Mouse (Mus musculus) limb, embryonic 15.5 days (tissue): ENCODE measurements around the gene Homer2. TPM values are rescaled to one million over a fixed set of nuclear protein-coding genes. Genes with fewer than 3 reads are reported as not detected.
A peak's percentile ranks its signal among the peaks of the same experiment; 100 is the strongest.

Experiments used
- ATAC-seq: fragments of 200-750 bp; cut with Nextera tagmentation; 2 replicates; pipeline ENCODE4 v1.8.0; 2017; ENCODE audit warnings: low read depth, moderate TSS enrichment; ENCODE audit not compliant: insufficient number of reproducible peaks, low FRiP score, low TSS enrichment
- H3K27ac ChIP-seq: fragments of 300-500 bp; sonication (generic); 2 replicates; pipeline ENCODE4 v1.5.1; 2015; ENCODE audit warnings: moderate library complexity, mild to moderate bottlenecking, inconsistent platforms
- H3K27me3 ChIP-seq: fragments of 300-500 bp; sonication (generic); 2 replicates; pipeline ENCODE4 v1.6.1; 2015; ENCODE audit warnings: inconsistent platforms
- H3K36me3 ChIP-seq: fragments of 300-500 bp; sonication (generic); 2 replicates; pipeline ENCODE4 v1.6.1; 2015; ENCODE audit warnings: inconsistent platforms
- H3K4me1 ChIP-seq: fragments of 300-500 bp; sonication (generic); 2 replicates; pipeline ENCODE4 v1.6.1; 2015; ENCODE audit warnings: inconsistent platforms
- H3K4me2 ChIP-seq: fragments of 300-500 bp; sonication (generic); 2 replicates; pipeline ENCODE4 v1.6.1; 2015; ENCODE audit warnings: mild to moderate bottlenecking, inconsistent platforms
- H3K4me3 ChIP-seq: fragments of 300-500 bp; sonication (generic); 2 replicates; pipeline ENCODE4 v1.5.1; 2015; ENCODE audit warnings: mild to moderate bottlenecking, inconsistent platforms
- H3K9ac ChIP-seq: fragments of 300-500 bp; sonication (generic); 2 replicates; pipeline ENCODE4 v1.6.1; 2015; ENCODE audit warnings: inconsistent platforms
- H3K9me3 ChIP-seq: fragments of 300-500 bp; sonication (generic); 2 replicates; pipeline ENCODE4 v1.6.1; 2016; ENCODE audit warnings: inconsistent platforms
- WGBS: fragments of 180-500 bp; shearing (Covaris S2); methylation state at CpG from one replicate; pipeline ENCODE4 v1.1.7; 2015; 5-methylcytosine and 5-hydroxymethylcytosine counted together
- polyA plus RNA-seq: library from polyadenylated mRNA; unstranded; fragments of >200 nt; fragmentation: Nextera tagmentation; extraction: Ambion mirVana; gene quantifications from 2 replicates; pipeline ENCODE4 v1.2.1, GENCODE M21; 2015

The Homer2 gene
- polyA plus RNA-seq, 1 experiment from 2014 or later, result 20.7 TPM

DNA sequence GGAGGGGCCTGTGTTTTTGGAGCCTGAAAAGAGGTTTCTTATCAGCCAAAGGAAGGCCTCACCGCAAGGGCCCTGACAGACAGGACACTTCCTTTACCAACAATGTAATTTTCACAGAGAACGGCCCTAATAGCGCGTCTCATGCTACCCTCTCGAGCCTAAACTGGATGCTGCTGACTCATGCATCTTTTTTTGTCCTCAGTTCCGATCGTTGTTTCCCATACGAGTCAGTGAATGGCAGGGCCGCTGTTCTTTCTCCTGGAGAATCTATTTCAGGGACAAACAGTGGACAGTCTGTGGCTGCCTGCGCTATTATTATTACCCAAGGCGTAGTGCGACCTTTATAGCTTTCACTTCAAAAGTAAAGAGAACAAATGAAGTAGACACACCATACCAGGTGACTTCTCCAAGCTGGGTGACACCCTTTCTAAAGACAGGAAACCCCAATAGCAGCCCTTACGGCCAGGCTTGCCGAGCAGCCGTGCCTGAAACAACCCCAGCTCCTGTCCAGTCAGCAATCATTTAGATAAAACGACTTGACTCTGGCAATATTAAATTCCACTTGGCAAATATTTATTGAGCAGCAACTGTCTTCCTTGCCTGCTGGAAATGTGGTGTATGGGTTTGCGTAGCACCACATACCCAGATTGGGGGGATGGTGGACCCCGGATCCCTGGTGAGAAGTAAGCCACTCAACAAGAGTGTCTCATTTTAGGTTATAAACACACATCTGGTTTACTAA, 18.8 kb upstream of the Homer2 start:
- no peak overlapping the region for H3K4me3 ChIP-seq
- H3K36me3 ChIP-seq, result no peaks in the 10 kb centered on the region
- H3K4me2 ChIP-seq, result no peak overlapping the region
- H3K4me1 ChIP-seq, result peaks cover 9% of the 10 kb centered on the region
- ATAC-seq, result no peak
- 37% methylated on average over 18 of the region's 18 CpGs for WGBS
- no peaks in the 10 kb centered on the region for H3K9me3 ChIP-seq
- H3K9ac ChIP-seq, result no peak overlapping the region
- H3K27me3 ChIP-seq, result no peaks in the 10 kb centered on the region
- H3K27ac ChIP-seq, result peak overlapping the region; percentile 27; the same call in 1 of the 2 replicates

- WGBS, result 93% methylated on average over 10 of the region's 10 CpGs
- H3K27ac ChIP-seq, result no peak overlapping the region
- H3K4me2 ChIP-seq, result no peak overlapping the region
- no peak overlapping the region for H3K4me3 ChIP-seq
- H3K36me3 ChIP-seq, result no peaks in the 10 kb centered on the region
- H3K9ac ChIP-seq, result no peak overlapping the region
- H3K4me1 ChIP-seq, result peaks cover 9% of the 10 kb centered on the region
- H3K9me3 ChIP-seq, result no peaks in the 10 kb centered on the region
- H3K27me3 ChIP-seq, result no peaks in the 10 kb centered on the region
- ATAC-seq, result no peak
Observed at GRCm38 (mm10) chr7:81723851-81724250, 16.5 kb upstream of the Homer2 start.

DNA sequence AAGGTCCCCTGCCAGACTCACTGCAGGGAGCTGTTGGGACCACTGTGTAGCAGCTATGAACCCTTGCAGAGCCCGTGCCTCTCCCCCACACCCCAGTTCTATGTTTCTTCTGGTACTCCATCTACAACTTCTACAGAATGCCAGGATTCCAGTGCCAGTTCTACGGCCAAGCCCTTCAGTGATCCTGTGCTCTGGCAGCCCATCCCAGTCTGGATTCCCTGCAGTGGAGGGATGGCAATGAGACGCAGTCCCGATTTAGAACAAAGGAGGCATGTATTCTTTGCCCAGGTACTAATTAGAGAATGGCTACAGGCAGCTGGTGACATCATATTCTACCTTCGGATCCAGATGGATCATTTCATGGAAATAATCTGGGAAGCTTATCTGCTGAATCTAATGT, 13.9 kb upstream of the Homer2 start:
- WGBS, result 53% methylated on average over 5 of the region's 5 CpGs
- no peaks in the 10 kb centered on the region for H3K36me3 ChIP-seq
- H3K27ac ChIP-seq, result no peak overlapping the region
- no peaks in the 10 kb centered on the region for H3K27me3 ChIP-seq
- no peak overlapping the region for H3K4me3 ChIP-seq
- no peak overlapping the region for H3K9ac ChIP-seq
- no peaks in the 10 kb centered on the region for H3K9me3 ChIP-seq
- peaks cover 7% of the 10 kb centered on the region for H3K4me1 ChIP-seq
- ATAC-seq, result no peak
- no peak overlapping the region for H3K4me2 ChIP-seq

GRCm38 (mm10) chr7:81719216-81719661, 11.9 kb upstream of the Homer2 start:
- WGBS, result 81% methylated on average over 1 of the region's 1 CpGs
- Histone ChIP-seq H3K4me3 (no peak overlapping the region), H3K27ac (no peak overlapping the region), H3K4me2 (no peak overlapping the region), H3K36me3 (no peaks in the 10 kb centered on the region), H3K4me1 (0 out of 2 replicates have a peak, but pooled peaks cover 3% of the 10 kb centered on the region), H3K9me3 (no peaks in the 10 kb centered on the region), H3K27me3 (no peaks in the 10 kb centered on the region), H3K9ac (no peak overlapping the region)
- no peak for ATAC-seq

DNA sequence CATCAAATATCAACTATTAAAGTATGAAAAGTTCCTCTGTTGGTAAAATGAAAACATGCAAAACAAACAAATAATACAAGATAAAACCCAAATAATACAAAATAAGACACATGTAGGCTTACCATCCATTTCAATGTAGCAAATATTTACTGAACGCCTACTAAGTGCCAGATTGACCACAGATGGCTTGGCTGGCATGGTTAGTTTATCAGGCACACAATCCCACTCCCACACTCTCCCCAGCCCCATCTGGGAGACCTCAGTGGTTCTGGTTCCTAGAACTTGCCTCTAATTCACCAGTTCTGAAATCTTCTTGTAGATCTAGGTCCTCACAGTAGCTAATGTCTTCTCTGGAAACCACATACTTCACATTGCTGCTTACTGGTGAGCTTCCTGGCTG, 11.3 kb upstream of the Homer2 start:
- ATAC-seq, result no peak
- 0 out of 2 replicates have a peak, but pooled peaks cover 3% of the 10 kb centered on the region for H3K4me1 ChIP-seq
- 72% methylated on average over 1 of the region's 1 CpGs for WGBS

GRCm38 (mm10) chr7:81710166-81710565, 2.8 kb upstream of the Homer2 start:
- H3K9me3 ChIP-seq, result no peaks in the 10 kb centered on the region
- WGBS, result 85% methylated on average over 4 of the region's 4 CpGs
- peaks cover 24% of the 10 kb centered on the region for H3K27me3 ChIP-seq
- H3K9ac ChIP-seq, result no peak overlapping the region
- H3K27ac ChIP-seq, result no peak overlapping the region
- no peaks in the 10 kb centered on the region for H3K36me3 ChIP-seq
- peaks cover 11% of the 10 kb centered on the region for H3K4me1 ChIP-seq
- H3K4me3 ChIP-seq, result no peak overlapping the region
- H3K4me2 ChIP-seq, result no peak overlapping the region
- ATAC-seq, result no peak

More for the DNA sequence above, 11.3 kb upstream of the Homer2 start:
- Histone ChIP-seq H3K4me3 (no peak overlapping the region), H3K36me3 (no peaks in the 10 kb centered on the region), H3K4me2 (no peak overlapping the region), H3K9me3 (no peaks in the 10 kb centered on the region), H3K9ac (no peak overlapping the region), H3K27me3 (no peaks in the 10 kb centered on the region), H3K27ac (no peak overlapping the region)

DNA sequence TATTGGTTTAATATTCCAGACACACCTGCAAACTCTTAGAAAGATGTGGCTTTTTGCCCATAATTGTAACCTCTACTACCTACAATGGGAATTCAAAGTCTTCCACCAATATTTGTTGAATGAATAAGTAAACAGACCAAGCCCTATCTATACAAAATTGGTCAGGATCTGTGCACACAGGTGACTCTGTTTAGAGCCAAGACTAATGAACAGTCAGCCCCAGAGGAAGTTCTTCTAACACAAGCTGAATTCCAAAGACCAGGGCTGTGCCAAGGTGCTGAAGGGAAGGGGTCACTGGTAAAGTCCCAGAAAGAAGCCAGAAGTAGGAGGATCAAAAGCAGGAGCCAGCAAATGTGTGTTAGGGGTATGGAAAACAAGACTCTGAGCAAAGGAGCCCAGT, 838 bp upstream of the Homer2 start:
- ATAC-seq, result no peak
- no peaks in the 10 kb centered on the region for H3K36me3 ChIP-seq
- H3K27ac ChIP-seq, result no peak overlapping the region
- no peak overlapping the region for H3K4me3 ChIP-seq
- no peaks in the 10 kb centered on the region for H3K9me3 ChIP-seq
- no peak overlapping the region for H3K4me2 ChIP-seq
- no peak overlapping the region for H3K9ac ChIP-seq
- H3K4me1 ChIP-seq, result peaks cover 11% of the 10 kb centered on the region
- H3K27me3 ChIP-seq, result peaks cover 29% of the 10 kb centered on the region

DNA sequence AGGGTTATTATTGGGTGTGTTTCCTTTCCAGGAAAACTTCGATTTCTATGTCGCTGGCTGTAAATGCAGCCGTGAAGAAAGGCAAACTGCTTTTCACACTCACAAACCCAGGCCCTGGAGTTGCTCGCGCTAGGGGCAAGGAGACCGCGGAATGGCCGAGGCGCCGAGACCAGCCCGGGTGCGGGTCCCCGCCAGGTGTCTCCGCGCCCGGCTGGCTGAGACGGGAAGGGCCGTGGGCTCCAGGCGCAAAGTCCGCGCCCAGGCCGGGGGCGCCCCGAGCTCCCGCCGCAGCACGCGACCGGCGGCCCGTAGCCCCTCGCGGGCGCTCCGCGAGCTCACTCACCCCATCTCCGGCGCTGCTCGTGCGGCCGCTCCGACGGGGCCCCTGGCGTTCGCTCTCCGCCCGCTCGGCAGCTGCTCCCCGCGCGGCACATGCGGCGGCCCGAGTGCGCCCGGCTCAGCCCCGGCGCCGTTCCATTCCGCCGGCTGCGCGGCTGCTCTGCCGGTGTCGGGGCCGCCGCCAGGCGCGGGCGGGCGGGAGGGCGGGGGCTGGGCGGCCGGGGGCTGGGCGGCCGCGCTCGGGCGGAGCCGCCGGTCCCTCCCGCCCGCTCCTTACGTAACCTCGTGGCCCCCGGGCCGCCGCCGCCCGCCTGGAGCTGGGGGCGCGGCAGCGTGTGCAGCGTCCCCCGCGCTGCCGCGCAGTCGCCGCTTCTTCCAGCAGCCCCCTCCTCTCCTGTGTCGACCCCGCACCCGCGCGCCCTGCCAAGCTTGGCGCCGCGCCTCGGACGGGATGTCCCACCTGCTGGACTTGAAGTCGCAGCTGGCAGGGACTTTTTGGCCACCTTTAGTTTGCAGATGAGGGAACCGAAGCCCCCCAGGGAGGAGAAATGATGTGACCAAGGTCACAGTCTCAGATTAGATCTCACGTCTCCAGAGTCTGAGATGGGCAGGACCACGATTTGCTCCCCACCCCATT, 623 bp downstream of the Homer2 start:
- peaks cover 15% of the 10 kb centered on the region for H3K4me1 ChIP-seq
- H3K4me3 ChIP-seq, result peak overlapping the region; percentile 69
- no peaks in the 10 kb centered on the region for H3K36me3 ChIP-seq
- H3K4me2 ChIP-seq, result peak overlapping the region; percentile 92
- under 1% methylated on average over 67 of the region's 114 CpGs for WGBS
- peak overlapping the region; percentile 58 for H3K9ac ChIP-seq
- ATAC-seq, result 0 out of 2 replicates have a peak, but pooled peaks have one; percentile 21
- no peaks in the 10 kb centered on the region for H3K9me3 ChIP-seq
- peaks cover 29% of the 10 kb centered on the region for H3K27me3 ChIP-seq
- peak overlapping the region; percentile 79 for H3K27ac ChIP-seq

DNA sequence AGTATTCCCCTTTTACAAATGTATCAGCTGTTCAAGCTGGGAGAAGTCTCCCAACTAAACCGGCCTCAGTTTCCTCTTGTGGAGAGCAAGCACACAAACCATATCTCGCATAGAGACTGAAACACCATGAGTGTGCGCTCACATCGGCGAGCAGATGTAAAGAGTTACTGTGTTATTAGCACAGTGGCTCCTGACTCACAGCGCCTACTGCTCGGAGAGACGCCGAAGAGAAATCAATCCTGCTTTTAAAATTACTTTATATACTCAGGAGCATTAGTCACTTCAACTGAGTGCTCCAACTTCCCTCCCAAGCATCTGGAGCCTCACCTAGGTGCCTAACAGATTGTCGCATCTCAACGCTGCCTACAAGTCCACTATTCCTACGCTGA, 1.3 kb downstream of the Homer2 start:
- no peak for ATAC-seq
- Histone ChIP-seq H3K9me3 (no peaks in the 10 kb centered on the region), H3K9ac (no peak overlapping the region), H3K4me2 (peak overlapping the region; percentile 92), H3K4me3 (peak overlapping the region; percentile 69), H3K27me3 (peaks cover 29% of the 10 kb centered on the region), H3K36me3 (no peaks in the 10 kb centered on the region), H3K27ac (peak overlapping the region; percentile 79; the same call in 1 of the 2 replicates), H3K4me1 (peaks cover 15% of the 10 kb centered on the region)
- 20% methylated on average over 12 of the region's 12 CpGs for WGBS

DNA sequence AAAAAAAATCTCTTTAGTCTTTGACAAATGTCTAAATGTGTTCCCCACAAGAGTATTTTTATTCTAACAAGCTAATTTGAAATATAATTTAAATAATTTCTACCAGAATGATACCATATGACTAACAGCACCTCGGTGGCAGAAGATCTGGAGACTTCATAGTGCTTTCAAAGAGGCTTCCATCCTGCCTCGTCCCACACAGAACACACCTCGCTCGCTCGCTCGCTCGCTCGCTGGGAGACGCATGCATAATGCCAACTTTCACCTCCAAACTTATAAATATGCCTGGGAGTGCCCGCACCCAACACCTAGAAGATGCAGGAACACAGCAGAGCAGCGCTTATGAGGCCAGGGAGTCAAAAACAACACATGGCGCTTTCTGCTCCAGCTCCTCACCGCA, 9.0 kb downstream of the Homer2 start:
- H3K27ac ChIP-seq, result no peak overlapping the region
- H3K27me3 ChIP-seq, result 0 out of 2 replicates have a peak, but pooled peaks cover 2% of the 10 kb centered on the region
- peaks cover 8% of the 10 kb centered on the region; the same call in 1 of the 2 replicates for H3K4me1 ChIP-seq
- WGBS, result 88% methylated on average over 13 of the region's 13 CpGs
- no peak overlapping the region for H3K4me3 ChIP-seq
- H3K36me3 ChIP-seq, result no peaks in the 10 kb centered on the region
- no peak for ATAC-seq
- H3K9me3 ChIP-seq, result no peaks in the 10 kb centered on the region
- H3K9ac ChIP-seq, result no peak overlapping the region
- H3K4me2 ChIP-seq, result no peak overlapping the region

DNA sequence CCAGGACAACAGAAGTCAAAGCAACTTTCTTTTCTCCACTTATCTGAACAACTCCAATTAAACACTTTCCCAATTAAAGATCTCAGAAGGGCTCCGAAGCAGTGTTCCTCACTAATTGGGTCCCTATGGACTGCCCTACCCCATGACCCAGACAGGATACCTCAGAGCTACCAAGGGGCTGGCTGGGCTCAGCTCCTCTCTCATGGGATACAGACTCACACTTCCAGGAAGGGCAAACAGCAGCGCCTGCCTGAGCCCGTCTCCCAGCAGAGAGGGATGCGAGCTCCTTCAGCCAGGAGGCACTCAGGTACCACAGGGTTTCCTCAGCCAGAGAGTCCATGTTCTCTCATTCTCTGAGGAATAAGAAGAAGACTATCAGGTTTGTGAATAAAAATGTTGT, 9.4 kb downstream of the Homer2 start:
- 54% methylated on average over 4 of the region's 4 CpGs for WGBS
- Histone ChIP-seq H3K4me1 (peaks cover 8% of the 10 kb centered on the region; the same call in 1 of the 2 replicates), H3K9me3 (no peaks in the 10 kb centered on the region), H3K27ac (no peak overlapping the region), H3K36me3 (no peaks in the 10 kb centered on the region), H3K4me2 (no peak overlapping the region), H3K9ac (no peak overlapping the region), H3K4me3 (no peak overlapping the region), H3K27me3 (no peaks in the 10 kb centered on the region)
- no peak for ATAC-seq
